Mouse (Mus musculus): ENCODE measurements around the gene Efcab11.

Gene Efcab11

DNA sequence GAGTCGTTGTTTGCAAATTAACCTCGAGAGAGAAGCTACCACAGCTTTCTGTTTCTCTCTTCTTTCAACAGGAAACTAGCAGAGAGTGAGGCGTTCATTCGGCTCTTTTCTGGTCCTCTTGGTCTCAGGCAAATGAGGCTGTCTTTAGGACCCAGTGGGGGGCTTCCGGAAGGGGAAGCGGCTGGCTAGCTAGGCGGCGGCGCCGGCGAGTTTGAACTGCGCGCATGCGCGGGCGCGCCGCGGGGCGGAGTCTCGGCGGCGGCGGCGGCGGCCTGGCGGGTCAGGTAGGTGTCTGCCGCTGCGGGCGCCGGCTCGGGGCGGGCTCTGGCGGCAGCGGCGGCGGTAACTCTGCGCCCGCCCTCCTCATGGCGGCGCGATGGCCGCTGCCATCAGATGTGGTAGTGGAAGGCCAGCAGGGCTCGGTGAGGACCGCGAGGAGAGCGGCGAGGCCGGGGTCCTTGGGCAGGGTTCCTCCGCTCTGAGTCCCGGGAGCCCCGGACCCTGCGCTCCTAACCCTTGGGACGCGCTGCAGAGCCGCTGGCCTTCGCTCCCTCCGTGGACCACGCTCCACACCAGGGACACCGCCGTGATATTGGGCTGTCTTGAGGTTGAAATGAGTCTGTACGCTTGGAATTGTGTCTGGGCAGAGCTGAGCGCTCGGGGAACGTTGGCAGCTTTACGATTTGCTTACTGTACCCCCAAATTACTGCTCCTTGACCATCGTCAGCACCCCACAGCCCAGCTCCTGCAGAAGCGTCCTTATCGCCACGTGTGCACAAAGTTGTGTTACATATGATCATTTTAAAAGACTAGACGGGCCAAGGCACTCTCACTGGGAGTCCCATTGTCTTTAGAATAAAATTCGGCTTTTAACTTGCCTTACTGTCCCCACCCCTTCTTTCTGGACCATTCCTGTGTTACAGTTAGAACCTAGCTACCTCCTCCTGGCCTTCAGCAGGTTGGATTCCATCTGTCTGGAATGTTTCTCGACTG is at the start of gene Efcab11, which contains the start of gene Tdp1:
TSS of gene Efcab11 (minus strand) at position 171 of the 993 bp plus-strand sequence.
TSS of gene Tdp1 (plus strand) at position 249 of the 993 bp plus-strand sequence.
- peak; percentile 96 for DNase-seq

DNA sequence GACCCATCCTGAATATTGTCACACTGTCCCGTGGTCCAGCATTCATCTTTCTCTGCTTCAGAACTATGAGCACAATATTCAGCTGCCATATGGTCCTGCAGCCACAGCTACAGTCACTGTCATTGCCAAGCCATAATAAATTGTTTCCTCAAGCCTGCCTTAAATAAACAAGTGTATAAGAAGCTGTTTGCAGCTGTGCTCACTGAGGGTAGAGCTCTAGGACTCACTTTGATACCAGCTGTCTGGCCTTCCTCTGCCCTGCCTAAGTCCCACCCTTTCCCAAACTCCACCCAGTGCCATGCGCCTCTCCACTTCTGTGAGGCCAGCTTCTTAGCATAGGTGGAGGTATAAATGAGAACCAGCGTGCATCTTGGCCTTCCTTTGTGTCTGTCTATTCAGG is 49.4 kb upstream of the Efcab11 start:
- DNase-seq = no peak

DNA sequence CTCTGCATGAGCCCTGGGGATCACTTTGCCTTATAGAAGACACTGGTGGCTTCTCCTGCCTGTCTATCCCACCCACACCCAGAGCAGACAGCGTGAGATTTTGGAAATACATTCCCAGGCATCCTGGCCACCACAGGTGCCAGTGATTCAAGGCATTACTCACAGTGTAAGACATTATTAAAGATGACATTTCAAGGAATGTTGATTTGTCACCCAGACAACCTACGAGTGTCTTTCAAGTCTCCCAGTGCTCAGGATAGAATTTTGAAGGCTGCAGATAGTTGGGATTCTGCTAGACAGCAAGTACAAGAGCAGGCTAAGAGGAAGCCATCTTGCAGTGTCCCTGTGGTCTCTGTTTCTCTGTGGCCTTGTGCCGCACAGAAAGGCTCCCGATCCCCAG is 48.0 kb upstream of the Efcab11 start:
- no peak for DNase-seq

DNA sequence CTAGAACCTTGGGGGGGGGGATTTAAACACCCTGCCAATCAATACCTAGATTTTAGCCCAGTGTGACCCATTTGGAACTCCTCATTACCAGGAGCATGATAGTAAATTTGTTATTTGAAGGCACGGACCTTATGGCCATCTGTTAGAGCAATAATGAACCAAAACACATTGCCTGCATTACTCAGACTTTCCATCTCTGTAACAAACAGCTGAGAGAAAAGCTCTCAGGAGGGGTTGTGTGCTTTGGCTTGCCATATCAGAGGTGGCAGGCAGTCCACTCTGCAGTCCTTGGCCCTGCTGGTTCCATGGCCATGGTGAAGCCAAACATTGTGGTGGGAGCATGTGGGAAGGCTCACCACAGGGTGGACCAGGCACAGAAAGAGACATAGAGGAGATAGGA is 44.9 kb upstream of the Efcab11 start:
- no peak for DNase-seq

DNA sequence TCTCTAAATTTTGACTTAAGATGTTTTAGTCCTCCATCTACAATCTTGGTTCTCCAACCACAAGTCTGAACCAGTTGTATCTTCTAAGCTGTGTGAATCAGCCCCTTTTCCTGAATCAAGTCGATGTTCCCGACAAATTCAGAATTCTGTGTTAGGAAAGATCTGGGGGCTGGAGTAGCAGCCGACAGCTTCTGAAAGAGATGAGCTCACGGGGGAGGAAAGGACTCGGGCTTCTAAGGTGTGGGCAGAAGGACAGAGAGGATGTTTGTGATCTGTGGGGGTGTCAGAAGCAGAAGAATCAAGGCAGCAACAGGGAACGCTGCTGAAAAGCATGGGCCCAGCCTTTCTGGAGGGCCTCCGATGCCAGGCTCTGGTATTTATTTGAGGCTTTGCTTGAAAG is 44.1 kb upstream of the Efcab11 start:
- DNase-seq = no peak

DNA sequence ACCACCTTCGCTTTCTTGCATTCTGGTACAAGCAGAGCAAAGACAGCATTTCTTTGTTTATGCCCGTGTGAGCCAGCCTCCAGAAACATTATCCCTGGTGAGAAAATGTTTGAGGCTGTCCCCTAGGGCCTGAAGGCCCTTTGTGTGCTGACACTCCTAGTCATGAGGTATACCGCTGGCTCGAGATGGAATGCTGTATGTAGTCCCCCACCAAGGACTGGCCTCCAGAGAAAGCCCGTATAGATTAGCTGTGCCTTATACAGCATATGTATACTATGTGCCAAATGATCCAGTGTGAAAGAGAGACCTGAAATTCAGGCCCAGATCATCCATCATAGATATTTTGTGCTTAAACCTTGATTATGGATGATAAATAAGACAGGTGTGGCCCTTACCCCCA is 39.5 kb upstream of the Efcab11 start:
- DNase-seq = no peak

DNA sequence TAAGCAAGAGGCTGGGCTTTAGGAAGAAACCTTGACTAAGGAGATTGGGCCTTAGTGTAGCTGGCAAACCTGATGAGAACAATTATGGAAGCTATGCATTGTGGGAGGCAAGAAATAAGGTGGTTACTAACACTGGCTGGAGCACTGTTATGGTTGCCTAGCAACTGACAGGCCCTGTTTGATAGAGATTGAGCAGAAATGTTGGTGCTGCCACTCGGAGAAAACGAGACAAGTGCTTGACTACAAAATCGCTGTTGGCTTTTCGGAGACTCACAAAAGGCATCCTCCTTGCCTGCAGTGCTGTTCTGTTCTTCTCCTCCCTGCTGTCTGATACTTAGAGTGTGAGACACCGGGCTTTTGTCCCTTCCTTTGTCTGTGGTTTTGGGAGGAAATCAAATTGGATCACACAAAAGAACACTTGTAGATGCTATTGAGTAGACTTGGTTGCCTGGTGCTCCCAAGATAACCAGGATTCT is 38.9 kb upstream of the Efcab11 start:
- no peak for DNase-seq

DNA sequence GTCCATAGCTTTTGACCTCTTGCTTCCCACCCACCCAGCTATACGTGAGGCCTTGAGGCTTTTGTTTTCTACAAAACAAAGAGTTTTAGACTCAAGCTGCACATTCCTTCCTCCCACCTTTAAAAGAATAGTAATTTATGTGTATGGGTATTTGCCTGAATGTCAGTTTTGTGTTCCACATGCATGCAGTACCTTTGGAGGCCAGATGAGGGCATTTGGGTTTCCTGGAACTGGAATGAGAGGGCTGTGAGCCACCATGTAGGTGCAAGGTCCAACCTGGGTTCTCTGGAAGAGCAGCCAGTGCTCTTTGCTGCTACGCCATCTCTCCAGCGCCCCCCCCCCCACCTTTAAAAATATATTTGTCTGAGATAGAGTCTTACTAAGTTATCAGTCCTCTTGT is 36.8 kb upstream of the Efcab11 start:
- peak; percentile 27 for DNase-seq

DNA sequence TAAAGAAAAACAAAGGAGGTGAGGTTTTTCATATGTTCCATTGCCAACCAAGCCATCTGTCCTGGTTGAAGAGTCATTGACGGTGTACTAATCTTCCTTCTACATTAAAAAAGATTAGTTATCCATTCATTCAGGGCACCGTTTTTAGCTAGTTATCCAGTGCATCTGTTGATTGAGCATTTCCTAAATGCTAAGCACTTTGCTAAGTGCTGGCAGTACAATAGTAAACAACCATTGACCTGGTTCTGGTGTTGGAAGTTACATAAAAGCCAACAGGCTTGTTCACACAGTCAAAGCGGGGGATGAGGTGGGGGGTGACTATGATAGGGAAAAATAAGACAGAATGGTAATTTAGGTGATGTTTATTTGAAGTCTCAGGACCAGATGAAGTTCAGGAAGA is 35.4 kb upstream of the Efcab11 start:
- no peak for DNase-seq

DNA sequence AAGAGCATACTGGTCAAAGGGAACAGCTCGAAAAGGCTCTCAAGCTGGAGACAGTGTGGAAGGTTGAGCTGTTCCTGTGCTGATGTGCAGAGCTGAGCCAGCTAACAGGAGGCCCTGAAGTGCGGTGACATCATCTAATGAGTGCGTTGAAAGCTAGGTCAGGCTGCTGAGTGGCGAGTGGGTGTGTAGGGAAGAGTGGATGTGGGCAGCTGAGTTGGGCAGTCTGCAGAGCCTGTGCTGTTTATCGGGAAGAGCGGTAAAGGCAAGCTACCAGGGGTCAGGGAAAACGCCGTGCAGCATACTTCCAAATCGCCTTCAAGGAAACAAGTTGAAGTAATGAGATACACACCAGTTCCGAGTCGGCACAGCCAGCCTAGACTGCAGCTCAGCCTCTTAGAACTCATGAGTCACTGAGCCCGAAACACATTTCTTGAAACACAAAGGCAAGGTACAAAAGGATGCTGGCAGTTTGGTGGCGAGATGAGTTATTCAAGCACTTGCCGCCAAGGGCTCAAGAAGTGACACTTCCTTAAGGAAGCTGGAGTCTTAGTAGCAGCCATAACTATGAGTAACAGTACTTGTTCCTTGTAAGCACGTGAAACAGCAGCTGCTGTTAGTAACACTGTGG is 33.7 kb upstream of the Efcab11 start:
- DNase-seq = no peak

DNA sequence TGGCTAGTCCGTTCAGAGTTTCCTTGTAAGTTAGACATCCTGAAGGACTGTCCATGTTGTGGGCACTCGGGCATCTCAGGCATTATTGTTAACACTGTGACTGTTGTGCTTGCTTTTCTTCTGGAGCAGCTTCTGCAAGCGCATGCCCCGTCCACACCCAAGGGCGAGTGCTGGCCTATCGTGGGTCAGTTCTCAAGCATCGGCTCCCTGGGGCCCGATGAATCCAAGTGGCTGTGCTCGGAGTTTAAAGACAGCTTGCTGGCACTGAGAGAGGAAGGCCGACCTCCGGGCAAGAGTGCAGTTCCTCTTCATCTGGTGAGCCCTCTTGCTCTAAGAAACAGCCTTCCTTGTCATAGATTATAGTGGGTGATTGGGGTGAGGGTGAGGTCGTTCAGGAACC is 27.2 kb upstream of the Efcab11 start:
- DNase-seq = no peak

DNA sequence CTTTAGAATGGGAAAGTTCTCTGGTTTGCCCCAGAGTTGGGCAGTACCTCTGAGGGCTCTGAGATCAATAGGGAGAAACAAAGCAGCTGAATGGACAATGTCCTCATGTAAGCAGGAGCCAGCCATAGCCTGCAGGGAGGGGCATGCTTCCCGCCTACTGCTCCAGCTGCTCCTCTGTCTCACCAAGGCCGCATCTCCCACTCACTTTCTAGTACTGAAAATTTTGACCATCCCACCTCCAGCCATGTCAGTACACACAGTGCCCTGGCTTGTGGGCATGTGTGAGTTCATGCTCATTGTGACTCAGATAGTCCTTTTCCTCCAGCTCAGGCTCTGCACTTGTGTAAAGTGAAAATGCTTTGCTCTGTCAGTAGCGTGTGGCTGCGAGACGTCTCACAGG is 20.3 kb upstream of the Efcab11 start:
- no peak for DNase-seq

DNA sequence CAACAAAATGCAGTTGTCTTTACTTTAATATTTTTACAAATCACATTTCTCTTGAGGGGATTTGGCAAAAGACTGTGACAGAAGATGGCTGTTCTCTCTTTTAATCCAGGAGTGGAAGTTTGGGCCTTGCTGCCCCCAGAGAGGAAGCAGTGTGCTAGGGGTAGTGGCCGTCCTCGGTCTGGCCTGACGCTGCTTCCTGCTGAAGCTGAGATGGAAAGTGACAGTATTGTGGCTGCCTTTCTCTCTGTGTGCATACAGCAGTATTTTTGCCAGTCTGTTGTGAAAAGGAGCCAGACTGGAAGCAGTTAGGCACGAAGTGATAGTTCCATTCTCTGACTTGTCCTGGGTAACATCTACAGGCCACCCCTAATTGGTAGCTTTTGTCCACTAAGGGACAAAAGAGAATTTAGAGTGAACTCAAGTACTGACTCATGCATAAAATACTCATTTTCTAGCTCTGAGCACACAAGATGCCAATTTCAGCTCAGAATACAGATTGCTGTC is 18.7 kb upstream of the Efcab11 start:
- no peak for DNase-seq

DNA sequence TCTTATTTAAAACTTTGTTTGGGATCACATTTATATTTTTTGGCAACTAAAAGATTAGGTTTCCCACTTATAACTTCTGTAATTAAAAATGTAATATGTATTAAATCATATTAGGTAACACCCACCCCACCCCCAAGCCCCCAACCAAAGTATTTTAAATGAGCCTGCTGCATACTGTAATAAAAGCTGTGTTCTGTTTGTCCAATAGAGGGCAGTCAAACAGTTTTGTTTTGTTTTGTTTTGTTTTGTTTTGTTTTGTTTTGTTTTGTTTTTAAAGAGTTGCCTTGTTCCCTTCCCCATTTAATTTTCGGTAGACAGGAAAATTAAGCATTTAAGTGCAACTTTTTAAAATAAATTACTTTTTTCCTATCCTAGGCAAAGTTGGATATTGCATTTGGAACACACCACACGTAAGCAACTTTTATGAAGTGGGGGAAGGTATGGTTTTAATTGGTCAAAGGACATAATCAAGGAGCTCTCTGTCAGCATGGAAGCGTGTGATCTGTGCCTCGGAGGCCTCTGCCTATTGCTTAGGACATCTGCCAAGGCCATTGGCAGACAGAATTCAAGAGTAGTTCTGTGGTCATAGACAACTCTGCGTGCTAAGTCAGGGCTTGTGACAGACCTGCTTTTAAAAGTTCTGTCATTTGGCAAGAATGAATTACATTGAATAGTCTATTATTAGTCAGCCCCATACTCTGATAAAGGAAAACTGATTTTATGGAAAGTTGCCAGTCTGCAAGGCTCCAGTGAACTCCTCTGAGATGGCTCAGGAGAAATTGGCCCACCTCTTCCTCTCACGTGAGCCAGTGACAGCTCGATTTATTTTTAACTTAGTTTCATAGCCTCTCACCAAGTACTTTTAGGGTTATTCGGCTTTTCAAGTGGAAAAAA is 18.0 kb upstream of the Efcab11 start:
- no peak for DNase-seq

DNA sequence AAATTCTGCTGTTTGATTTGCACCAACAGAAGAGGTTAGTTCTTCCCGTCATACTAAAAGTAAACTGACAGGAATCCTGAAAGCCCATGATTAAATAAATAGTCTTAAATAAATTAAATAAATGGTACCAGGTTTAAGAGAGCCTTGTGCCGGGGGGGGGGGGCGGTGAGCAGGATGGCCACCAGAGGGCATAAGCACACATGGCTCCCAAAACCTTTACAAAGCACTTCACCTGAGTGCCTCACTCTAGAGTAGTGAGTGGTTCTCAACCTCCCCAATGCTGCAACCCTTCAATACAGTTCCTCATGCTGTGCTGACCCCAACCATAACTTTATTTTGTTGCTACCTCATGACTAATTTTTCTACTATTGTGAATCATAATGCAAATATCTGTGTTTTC is 15.8 kb upstream of the Efcab11 start:
- DNase-seq = no peak

DNA sequence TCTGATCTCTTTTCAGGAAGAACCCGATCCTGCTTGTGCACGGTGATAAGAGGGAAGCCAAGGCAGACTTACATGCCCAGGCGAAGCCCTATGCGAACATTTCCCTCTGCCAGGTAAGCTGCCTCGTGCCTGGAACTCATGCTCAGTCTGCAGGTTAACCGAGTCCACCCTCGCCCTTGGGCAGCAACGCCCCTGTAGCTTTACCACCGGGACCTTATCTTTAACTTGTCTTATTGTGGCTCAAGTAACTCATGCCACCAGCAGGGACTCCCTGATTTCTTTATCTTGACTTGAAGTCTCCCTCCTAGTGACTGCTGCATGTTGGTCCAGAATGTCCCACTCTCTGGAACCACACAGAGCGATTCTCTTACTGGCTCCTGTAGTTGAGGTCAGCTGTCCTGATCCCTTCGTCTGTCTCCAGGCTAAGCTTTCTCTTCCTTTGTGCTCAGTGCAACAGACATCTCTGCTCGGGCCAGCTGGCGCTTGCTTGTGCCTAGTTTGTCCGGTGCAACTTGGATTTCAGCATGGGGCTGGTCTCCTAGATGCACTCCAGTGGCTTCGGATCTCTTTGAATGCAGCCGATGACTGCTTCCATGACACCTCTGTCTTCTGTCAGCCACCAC is 14.1 kb upstream of the Efcab11 start:
- DNase-seq = no peak

DNA sequence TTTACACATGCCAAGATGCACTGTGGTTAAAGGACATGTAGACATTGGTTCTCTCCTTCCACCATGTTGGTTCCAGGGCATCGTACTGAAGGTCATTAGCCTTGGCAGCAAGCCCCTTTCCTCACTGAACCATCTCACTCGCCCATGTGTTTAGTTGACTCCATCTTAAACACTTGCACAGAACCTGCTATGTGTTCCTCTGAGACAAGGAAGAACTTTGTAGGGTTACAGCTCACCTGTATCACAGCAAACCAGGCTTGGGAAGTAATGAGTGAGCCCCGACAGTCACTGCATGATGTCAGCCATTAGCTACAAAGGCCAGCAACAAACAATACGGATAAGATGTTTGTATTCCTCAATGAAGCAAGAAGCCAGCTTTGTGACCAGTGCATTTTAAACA is 13.6 kb upstream of the Efcab11 start:
- DNase-seq = no peak

DNA sequence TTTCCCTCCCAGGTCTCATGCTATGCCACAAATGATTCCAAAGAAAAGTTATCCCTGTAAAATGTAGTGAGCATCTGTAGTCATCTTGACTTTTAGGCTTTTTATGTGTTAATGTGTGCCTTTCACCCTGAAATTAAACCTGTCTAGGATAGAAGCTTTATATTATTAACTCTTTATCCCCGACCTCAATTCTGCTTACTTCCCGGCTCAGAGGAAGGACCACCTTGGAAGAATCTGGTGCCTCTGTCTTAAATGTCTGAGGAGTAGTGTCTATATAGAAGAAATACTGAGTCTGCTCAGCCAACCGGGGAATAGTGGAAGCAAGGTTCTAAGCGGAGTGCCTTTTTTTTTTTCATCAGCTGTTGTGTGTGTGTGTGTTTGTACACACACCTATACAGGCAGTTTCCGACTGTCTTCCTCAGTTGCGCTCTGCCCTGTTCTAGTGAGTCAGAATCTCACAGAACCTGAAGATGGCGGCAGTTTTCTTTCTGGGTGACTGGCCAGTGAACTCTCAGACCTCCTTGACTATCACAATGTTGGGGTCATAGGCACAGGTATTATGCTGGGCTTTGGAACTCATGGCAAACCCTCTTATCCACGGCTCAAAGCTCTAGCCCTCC is 1.2 kb upstream of the Efcab11 start:
- DNase-seq = no peak

DNA sequence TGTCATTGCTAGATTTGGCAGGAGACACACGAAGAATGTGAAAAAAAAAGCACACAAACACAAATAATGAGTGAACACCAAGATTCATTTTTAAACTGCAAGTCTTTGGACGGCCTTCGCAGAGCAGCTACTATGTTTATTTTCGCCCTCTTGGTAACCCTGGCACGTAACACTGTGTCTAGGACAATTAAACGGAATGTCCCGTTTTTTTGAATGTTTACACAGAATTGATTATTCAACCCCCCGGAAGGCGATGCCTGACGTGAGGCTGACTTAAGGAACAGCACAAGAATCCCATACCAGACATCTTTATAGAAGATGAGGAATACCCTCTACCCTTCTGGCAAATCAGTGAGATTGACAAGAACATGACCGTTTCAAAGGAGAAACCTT is 530 bp downstream of the Efcab11 start:
- DNase-seq = peak; percentile 18

DNA sequence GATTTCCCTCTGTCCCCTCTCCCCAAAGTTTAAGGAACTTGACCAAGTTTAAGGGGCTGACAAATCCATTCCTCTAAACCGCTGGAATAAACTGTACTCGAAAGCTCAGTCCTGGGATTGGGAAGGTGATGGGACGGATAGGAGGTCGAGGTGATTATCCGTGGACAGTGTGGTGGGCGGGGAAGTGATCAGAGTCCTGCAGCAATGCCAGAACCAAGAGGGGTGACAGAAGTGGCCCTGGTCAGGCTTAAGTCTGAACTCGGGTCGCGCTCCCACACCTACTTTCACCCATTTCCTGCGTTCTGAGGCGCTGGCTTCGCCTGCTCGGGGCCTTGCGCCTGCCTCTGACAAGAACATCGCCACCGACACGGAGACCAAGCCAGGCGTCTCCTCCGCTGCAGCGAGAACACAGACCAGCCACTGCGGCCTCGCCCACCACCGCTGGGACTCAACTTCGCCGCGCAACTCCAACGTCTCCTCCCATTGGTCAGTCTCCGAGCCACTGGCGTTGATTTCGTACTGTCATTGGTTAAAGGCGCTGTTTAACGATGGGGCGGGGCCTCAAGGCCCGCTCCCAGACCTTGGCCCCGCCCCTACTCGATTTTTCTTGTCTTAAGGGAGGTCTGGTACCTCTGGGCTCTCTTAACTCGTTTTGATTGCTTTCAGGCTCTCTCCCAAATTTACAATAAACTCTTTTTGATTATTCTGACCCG is 1.1 kb downstream of the Efcab11 start:
- peak; percentile 92 for DNase-seq

DNA sequence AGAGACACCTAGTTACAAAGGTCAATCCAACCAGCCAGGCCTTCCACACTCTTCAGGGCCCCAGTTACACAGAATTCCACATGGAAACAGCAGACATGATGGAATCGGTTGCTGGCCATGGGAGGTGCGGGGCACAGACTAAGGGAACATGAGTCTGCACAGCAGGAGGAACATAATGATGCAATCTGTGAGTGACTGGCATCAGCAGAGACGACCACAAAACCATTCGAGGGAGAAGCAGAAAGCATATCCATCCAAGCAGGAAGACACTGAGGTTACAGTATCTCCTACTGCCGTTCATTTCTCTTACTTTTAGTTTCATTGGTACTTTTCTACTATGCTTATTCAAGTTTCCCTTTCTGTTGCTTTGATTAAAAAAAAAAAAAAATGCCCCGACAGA is 9.6 kb downstream of the Efcab11 start:
- DNase-seq = no peak
